Mouse (Mus musculus): Measurements from ENCODE around the gene A630095N17Rik.
A peak's percentile ranks its signal among the peaks of the same experiment; 100 is the strongest.
"Not testable (repeated sequence)": the region's sequence is repeated elsewhere in the genome, so short reads cannot be mapped to it uniquely, and the experiment has no call there.

The A630095N17Rik gene

DNA sequence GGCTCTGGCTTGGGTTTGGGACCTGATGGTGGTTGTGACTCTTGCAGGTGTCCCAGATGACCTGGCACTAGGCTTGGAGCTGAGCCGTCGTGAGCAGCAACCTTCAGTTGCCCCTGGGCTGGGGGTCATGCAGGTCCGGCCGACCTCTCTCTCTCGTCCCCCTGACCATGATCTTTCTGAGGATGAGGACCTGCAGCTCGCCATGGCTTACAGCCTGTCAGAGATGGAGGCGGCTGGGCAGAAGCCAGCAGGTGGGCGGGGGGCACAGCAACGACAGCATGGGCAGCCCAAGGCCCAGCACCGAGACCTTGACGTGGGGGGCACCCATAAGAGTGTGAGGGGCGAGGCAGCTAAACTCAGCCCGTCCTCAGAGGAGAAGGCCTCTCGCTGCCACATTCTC lies 11.5 kb upstream of the A630095N17Rik start:
- no peak for DNase-seq (ENCODE audit: low spot score)

GRCm38 (mm10) chr1:75239591-75239990 lies 7.7 kb upstream of the A630095N17Rik start:
- no peak for DNase-seq (ENCODE audit: low spot score)

DNA sequence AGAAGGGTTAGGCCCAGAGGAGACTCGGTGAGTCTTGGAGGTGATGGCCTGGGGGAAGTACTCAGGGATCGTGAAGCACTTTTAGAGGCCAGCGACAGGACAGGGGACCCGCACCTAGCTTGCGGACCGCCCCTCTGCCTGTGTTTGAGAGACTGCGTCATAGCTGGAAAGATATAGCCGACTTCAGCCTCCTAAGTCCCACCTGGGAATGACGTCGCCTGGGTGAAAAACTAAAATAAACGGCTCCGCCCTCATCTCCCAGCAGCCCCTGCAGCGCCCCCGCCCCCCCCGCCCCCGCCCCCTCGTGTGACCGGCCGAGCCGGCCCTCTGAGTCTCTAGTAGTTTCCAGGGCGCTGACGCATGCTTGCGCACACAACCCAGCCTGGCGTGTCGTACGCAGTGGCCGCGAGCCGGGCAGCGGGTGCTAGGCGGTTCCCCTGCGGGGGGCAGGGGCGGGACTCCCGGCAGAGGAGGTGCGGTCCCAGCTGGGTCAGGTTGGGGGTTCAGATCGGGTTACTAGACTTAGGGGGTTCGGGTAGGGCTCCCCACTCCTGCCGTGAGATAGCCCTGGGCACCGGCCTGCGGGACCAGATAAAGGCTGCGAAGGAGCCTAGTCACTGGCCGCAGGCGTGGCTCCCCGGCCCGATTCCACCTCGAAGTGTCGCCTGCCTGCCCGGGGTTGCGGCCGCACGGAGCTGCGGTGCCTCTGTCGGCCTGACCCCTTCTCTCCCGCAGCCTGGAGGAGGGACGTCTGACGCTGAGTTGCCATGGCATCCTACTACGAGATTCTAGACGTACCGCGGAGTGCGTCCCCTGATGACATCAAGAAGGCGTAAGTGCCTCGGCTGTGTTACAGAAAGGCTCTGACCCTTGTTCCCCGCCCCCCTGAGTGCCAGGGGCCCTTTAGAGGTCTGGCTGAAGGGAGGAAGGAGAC lies 4.5 kb upstream of the A630095N17Rik start, which contains the start of gene Dnajb2:
Gene Dnajb2, plus strand, starts transcription at position 290 of the 934 bp plus-strand sequence.
- DNase-seq (ENCODE audit: low spot score): peak; percentile 83

- peak; percentile 64 for DNase-seq (ENCODE audit: low spot score)
Measured at GRCm38 (mm10) chr1:75234606-75235005, 2.7 kb upstream of the A630095N17Rik start.

DNA sequence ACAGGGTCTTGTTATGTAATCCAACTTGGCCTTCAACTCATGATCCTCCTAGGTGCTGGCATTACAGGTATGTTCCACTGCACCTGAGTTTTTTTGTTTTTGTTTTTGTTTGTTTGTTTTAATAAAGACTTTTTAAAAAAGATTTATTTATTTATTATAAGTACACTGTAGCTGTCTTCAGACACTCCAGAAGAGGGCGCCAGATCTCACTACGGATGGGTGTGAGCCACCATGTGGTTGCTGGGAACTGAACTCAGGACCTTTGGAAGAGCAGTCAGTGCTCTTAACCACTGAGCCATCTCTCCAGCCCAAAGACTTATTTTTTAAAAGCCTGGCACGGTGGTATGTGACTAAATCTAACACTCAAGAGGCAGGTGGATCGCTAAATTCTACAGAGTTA lies 587 bp upstream of the A630095N17Rik start:
- DNase-seq (ENCODE audit: low spot score): not testable (repeated sequence)

DNA sequence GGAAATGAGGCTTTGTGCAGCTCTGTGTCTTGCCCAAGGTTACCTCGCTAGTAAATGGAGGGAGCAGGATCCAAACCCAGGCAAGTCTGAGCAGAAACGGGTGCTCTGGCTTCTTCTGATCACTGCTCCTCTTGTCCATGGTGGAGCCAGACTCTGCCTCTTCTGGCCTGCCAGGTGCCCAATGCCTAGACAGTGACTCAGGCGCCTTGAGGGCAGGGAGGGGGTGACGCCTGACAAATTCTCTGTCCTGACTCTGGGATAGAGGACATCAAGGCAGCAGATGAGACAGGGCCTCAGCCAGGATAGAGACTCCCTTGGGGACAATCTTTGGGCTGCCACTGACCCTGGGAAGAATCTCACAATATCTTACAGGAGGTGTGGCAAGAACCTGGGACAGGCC lies 678 bp downstream of the A630095N17Rik start:
- DNase-seq (ENCODE audit: low spot score): no peak

DNA sequence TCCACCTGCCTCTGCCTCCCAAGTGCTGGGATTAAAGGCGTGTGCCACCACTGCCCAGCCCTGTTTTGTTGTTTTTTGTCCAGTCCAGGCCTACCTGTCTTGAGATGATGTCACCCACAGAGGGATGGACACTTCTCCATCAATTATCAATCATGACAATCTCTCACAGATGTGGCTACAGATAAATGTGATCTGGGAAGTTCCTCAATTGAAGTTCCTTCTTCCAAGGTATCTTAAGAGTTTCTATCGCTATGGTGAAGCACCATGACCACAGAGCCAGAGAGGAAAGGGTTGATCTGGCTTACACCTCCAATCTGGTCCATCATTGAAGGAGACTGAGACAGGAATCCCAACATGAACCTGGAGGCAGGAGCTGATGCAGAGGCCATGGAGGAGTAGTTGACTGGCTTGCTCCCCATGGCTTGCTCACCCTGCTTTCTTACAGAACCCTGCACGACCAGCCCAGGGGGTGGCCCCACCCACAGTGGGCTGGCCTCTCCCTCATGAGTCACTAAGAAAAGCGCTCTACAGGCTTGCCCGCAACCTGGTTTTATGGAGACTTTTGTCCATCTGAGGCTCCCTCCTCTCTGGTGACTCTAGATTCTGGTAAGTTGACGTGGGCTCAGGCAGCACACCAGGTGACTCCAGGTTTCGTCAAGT lies 1.4 kb downstream of the A630095N17Rik start:
- no peak for DNase-seq (ENCODE audit: low spot score)

DNA sequence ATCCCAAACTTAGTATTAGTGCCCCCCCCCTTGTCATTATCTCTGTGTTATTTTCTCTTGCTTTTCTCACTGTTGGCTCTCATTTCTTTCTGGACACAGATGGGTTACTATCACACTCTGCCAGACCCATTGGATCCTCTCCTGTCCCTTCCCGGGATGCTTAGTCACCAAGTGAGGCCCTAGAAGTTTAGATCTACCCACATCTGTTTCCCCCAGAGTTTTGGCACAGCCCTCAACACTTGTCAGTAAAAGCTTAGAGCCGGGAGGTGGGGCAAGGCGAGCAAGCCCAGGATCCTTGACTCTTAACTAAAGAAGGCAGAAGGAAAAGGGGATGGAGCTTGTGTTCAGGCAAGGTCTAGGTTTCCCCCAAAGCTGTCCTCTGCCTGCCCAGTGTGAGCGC lies 2.7 kb downstream of the A630095N17Rik start:
- peak; percentile 26 for DNase-seq (ENCODE audit: low spot score)

DNA sequence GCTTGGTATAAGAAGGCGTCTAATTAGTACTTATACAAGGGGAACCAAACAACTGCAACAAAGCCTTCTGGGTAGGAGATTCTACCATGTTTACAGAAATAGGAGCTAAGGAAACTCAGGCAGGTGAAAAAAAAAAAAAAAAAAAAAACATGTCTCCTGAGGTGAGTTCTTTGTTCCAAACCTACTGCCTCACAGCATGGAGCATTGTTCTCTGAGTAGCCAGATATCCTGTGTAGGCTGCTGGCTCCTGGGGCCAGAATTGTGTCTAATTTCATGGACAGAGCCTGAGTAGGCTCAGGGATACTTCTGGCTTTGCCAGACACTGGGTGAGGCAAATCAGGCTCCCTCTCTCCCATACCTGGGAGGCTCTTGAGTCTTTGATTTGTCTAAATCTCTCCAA lies 4.2 kb downstream of the A630095N17Rik start:
- DNase-seq (ENCODE audit: low spot score): no peak

GRCm38 (mm10) chr1:75226138-75226537 lies 5.8 kb downstream of the A630095N17Rik start:
- peak; percentile 31 for DNase-seq (ENCODE audit: low spot score)

DNA sequence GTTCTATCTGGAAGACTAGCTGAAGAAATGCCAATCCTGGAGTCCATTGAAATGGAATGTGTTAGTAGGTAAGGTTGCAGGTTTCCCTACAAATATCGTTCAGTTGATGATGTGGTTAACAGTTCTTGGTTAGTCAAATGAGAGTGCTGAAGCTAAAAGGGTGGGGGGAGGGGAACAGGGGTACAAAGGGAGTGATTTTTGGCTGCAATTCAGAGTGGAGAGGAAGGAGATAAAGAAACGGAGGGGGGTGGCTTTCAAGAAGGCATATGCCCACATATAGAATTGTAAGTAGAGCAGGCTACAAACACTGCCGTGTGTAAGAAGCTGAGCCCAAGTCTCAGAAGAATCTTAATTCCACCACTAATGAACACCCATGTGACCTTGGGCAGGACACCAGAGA lies 6.4 kb downstream of the A630095N17Rik start:
- no peak for DNase-seq (ENCODE audit: low spot score)

DNA sequence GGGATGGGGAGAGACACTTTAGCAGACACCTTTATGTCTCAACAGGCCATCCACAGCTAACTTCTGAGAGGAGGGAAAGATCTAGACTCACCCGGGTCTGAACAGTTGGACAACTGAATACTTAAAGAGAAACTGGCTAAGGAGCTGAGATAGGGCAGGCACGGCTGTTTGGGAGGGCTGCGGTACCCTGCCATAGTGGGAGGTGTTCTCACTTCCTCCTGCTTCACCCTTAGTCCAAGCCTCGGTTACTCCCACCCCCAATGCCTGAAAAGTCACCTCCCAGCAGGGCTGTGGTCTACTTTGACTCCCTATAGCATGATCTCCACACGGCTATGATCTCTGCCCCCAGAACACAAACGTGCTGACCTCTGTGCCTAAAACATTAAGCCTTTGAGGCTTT lies 8.4 kb downstream of the A630095N17Rik start:
- DNase-seq (ENCODE audit: low spot score): no peak

DNA sequence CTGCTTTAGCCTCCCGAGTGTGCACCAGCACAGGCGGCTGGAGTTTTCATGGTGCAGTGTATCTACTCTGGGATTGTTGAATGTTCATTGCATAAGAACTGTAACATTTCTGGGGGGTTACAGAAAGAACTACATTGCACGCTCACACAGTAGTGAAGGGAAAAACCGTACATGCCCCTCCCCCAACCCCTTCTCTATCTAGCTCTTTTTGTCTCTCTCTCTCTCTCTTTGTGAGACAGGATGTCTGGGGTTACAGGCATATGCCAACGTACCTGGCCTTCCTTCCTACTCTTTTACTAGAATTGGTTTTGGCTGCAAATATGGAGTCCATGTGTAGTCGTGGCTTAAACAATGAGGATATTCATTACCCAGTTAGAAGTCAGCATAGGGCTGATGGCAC lies 9.0 kb downstream of the A630095N17Rik start:
- DNase-seq (ENCODE audit: low spot score): no peak

DNA sequence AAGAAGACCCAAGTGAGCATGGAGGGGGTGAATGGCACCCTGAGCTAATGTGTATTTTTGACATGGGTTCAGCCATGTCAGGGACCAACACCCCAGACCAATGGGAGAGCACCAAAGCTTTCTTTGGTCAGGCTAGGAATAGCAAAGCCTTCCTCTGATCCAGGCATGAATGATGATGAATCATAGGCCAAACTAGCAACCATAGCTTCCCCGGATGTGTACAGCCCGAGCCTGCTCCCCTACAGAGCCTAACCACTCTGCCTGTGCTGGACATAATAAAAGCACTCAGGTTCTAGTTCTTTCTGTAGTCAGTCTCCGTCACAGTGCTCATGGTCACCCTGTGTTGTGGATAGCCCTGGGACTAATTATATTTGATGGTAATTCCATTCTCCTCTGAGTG lies 10.4 kb downstream of the A630095N17Rik start:
- DNase-seq (ENCODE audit: low spot score): no peak

GRCm38 (mm10) chr1:75219531-75219930 lies 12.4 kb downstream of the A630095N17Rik start, which contains the start of gene Tuba4a:
Gene Tuba4a, minus strand, starts transcription at chr1:75219865.
- no peak for DNase-seq (ENCODE audit: low spot score)

- peak; percentile 81 for DNase-seq (ENCODE audit: low spot score)
Measured at GRCm38 (mm10) chr1:75219078-75219477, 12.8 kb downstream of the A630095N17Rik start.

DNA sequence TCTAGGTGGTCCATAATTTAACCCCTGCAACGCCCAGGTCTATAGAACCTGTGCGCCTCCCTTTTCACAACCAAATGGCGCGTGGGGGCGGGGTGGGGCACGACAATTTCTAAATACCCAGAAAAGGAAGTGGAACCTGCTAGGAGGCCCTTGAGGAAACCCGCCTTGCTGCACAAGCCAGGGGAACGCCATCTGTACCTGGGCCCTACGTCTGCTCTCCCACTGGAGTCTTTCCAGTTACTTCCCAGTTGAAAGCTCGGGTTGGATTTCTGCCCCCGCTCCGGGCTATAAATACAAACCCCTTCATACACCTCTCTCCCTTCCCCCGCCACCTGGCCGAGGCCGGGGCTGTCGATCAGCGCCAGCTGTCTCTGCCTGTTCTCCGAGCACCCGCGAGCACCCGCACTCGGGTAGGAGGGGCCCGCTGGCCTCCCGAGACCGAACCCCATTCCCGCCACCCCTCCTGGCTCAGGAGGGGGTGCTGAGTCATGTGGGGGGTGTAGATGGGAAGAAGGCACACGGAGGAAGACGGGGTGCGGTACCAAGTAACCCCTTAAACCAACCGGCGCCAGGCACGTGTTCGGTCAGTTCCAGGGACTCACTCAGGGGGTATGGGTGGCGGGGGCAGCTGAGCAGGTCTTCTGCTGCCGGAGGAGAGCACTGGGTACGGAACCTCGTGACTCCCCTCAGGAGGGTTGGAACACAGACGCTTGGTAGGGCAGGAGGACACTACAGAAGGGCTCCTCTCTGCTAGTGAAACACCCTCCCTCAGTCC lies 13.5 kb downstream of the A630095N17Rik start:
- DNase-seq (ENCODE audit: low spot score): no peak

GRCm38 (mm10) chr1:75217893-75218226 lies 14.0 kb downstream of the A630095N17Rik start:
- DNase-seq (ENCODE audit: low spot score): no peak

DNA sequence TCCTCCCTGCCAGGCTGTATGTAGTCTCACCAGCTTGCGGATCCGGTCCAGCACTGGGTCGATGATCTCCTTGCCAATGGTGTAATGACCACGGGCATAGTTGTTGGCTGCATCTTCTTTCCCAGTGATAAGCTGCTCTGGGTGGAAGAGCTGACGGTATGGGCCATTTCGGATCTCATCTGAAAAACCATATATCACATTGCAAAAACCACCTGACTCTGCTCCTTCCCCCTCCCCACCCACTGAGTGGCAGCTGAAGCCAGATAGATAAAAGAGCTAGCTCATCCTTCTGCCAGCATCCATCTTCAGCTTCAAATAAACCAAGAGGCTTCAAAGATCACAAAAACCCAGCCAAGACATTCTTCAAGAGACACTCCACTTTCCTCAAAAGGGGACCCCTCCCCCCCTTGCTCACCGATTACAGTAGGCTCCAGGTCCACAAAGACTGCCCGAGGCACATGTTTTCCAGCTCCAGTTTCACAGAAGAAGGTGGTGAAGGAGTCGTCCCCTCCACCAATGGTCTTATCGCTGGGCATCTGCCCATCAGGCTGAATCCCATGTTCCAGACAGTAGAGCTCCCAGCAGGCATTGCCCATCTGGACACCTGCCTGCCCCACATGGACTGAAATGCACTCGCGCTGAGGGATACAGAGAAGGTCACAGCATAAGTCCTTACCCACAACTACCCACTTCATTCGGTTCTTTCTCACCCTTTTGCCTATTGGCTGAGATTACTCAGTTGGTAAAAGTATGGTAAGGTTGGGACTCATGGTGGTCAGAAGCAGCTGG lies 14.9 kb downstream of the A630095N17Rik start:
- DNase-seq (ENCODE audit: low spot score): no peak

DNA sequence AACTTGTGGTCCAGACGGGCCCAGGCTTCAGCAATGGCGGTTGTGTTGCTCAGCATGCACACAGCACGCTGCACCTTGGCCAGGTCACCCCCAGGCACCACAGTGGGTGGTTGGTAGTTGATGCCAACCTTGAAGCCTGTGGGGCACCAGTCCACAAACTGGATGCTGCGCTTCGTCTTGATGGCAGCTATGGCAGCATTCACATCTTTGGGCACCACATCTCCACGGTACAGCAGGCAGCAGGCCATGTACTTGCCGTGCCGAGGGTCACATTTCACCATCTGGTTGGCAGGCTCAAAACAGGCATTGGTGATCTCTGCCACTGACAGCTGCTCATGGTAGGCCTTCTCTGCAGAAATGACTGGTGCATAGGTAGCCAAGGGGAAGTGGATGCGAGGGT lies 16.1 kb downstream of the A630095N17Rik start:
- DNase-seq (ENCODE audit: low spot score): no peak

DNA sequence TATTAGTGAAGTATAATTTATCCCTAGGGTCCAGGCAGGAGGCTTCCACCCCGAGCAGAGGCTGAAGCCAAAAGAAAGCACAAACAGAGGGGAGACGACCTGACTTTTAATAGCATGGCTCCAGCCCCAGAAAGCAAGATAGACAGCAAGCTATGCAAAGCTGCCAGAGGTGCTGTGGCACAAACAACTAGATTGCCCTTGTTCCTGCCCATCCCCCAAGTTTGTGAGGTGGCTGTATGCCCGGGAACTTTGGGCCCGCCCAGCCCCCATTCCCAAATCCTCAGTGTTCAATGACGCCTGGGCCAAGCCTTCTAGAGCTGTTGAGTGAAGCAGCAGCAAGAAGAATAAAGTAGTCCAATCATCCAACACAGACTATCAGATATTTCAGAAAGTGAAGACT lies 17.0 kb downstream of the A630095N17Rik start:
- DNase-seq (ENCODE audit: low spot score): no peak

DNA sequence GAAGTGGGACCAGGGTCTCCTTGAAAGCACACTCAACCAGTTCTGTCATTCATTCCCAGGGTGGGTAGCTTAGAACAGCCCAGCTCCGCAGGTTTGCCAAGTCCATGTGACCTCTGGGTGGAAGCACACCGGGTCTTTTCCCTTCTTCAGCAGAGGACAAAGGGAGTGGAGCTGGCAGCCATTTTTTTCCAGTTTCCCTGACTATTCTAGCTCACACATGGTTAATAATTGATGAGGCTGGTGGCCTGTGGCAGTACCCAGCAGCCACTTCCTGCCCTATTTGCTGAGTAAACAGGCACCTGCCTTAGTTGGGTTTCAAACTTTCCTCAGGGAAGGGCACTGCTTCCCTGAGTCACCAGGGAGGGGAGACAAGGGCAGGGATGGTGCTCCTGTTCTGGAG lies 17.5 kb downstream of the A630095N17Rik start:
- DNase-seq (ENCODE audit: low spot score): no peak

Data from testis, postnatal 10 days (tissue).